In the genomic region with DNA sequence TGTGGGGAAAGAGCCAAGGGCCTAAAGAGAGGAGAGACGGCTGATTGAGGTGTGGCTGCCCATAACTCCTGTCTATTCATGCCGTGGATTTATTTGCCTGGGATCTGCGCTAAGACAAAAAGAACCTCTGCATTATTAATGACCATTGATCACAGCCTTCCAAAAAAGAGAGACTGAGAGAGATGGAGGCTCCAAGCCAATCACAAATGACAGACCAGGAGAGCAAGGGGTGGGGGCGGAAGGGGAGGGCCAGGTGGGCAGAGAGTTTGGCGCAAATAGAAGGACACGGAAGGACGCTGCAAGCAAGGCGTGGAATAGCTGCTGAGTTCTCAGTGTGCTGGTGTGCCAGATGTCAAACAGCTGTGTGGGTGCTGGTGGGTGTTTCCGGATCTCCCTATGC, we compare ENCODE assay signal across 9 mouse cellular contexts. TPM values are rescaled to one million over a fixed set of nuclear protein-coding genes. Genes with fewer than 3 reads are reported as not detected.
DNase-seq lines count a peak whose midpoint lies in the region; ATAC-seq and TF ChIP-seq lines count a peak whose summit lies in the region.
"Had no signal": no experiment of that assay in that cellular context is flagged by ENCODE, and none has a peak within 500 bp of the region (broad histone marks: within the 10 kb centered on the region; RNA-seq: fewer than 3 reads in every experiment).

A gene (plus strand): TSS at position 301 of the 400 bp plus-strand sequence.

- no peak within 1 kb of the TSS for H3K27ac ChIP-seq in heart, postnatal 0 days (ENCODE audit: low read depth)
- H3K27ac ChIP-seq in embryonic facial prominence, embryonic 11.5 days (replicated peaks; ENCODE audit: low read depth, low read length) = no peak within 1 kb of the TSS
- H3K27ac ChIP-seq in hindbrain, embryonic 16.5 days (ENCODE audit: low read depth, low read length) = no peak within 1 kb of the TSS
- H3K27ac ChIP-seq in midbrain, embryonic 14.5 days (replicated peaks; ENCODE audit: low read depth, low read length) = no peak within 1 kb of the TSS

- no peak for ATAC-seq in heart, postnatal 0 days (ENCODE audit: insufficient read depth, low read depth)
- ATAC-seq in embryonic facial prominence, embryonic 11.5 days (replicated peaks; ENCODE audit: insufficient number of reproducible peaks, low FRiP score, low TSS enrichment, low read depth) = no peak
- ATAC-seq in hindbrain, embryonic 16.5 days = no peak
- ATAC-seq in midbrain, embryonic 14.5 days (ENCODE audit: low FRiP score, low TSS enrichment) = no peak
- no peak for ATAC-seq in frontal cortex, adult (ENCODE audit: low TSS enrichment)

- H3K9ac ChIP-seq in heart, postnatal 0 days (replicated peaks; ENCODE audit: low read depth, low read length) = peak within 1 kb of the TSS; percentile 24; the same call in 1 of the 2 replicates
- H3K9ac ChIP-seq in embryonic facial prominence, embryonic 11.5 days (replicated peaks; ENCODE audit: low read length) = peak within 1 kb of the TSS; percentile 59
- peak within 1 kb of the TSS; percentile 64 for H3K9ac ChIP-seq in hindbrain, embryonic 16.5 days (ENCODE audit: low read depth, low read length)
- H3K9ac ChIP-seq in midbrain, embryonic 14.5 days (replicated peaks; ENCODE audit: low read length) = peak within 1 kb of the TSS; percentile 52

- peak within 1 kb of the TSS; percentile 76 for H3K4me2 ChIP-seq in heart, postnatal 0 days (ENCODE audit: low read depth, low read length)
- H3K4me2 ChIP-seq in embryonic facial prominence, embryonic 11.5 days (ENCODE audit: low read depth, low read length) = peak within 1 kb of the TSS; percentile 94
- H3K4me2 ChIP-seq in hindbrain, embryonic 16.5 days (ENCODE audit: low read length) = peak within 1 kb of the TSS; percentile 91
- H3K4me2 ChIP-seq in midbrain, embryonic 14.5 days (ENCODE audit: low read length) = peak within 1 kb of the TSS; percentile 75

- DNase-seq in heart, postnatal 0 days (ENCODE audit: low spot score) = no peak
- no peak for DNase-seq in heart, postnatal 10 days
- DNase-seq in embryonic facial prominence, embryonic 11.5 days (ENCODE audit: low spot score) = no peak
- no peak for DNase-seq in midbrain, embryonic 14.5 days
- no peak for DNase-seq in thymus, postnatal 14 days
- no peak for DNase-seq in B cell, adult 2 months

- H3K4me3 ChIP-seq in heart, postnatal 0 days (ENCODE audit: low read depth, low read length) = peak within 1 kb of the TSS; percentile 51
- peak within 1 kb of the TSS; percentile 43 for H3K4me3 ChIP-seq in embryonic facial prominence, embryonic 11.5 days (ENCODE audit: low read depth, low read length)
- H3K4me3 ChIP-seq in hindbrain, embryonic 16.5 days (ENCODE audit: low read length) = peak within 1 kb of the TSS; percentile 52
- peak within 1 kb of the TSS; percentile 40 for H3K4me3 ChIP-seq in midbrain, embryonic 14.5 days (replicated peaks; ENCODE audit: low read depth, low read length)

- WGBS in heart, postnatal 0 days = 76% methylated on average over 9 of the region's 9 CpGs
- WGBS in embryonic facial prominence, embryonic 11.5 days = 80% methylated on average over 9 of the region's 9 CpGs
- 70% methylated on average over 9 of the region's 9 CpGs for WGBS in hindbrain, embryonic 16.5 days
- 81% methylated on average over 9 of the region's 9 CpGs for WGBS in midbrain, embryonic 14.5 days

- TF ChIP-seq EP300 in heart, postnatal 0 days (IDR thresholded peaks at IDR 0.05; ENCODE audit: low read depth) = no peak

- intact Hi-C loops in heart, postnatal 10 days (cut with DNase I) = no loop called here

- no peak for TF ChIP-seq CTCF in heart, postnatal 0 days (IDR thresholded peaks at IDR 0.05; ENCODE audit: low read depth)

- H3K9me3 ChIP-seq in heart, postnatal 0 days (replicated peaks; ENCODE audit: control insufficient read depth, low read length) = no peaks in the 10 kb centered on the region
- no peaks in the 10 kb centered on the region for H3K9me3 ChIP-seq in embryonic facial prominence, embryonic 11.5 days (replicated peaks; ENCODE audit: control insufficient read depth, low read length)
- H3K9me3 ChIP-seq in hindbrain, embryonic 16.5 days (ENCODE audit: control insufficient read depth, low read length) = no peaks in the 10 kb centered on the region
- no peaks in the 10 kb centered on the region for H3K9me3 ChIP-seq in midbrain, embryonic 14.5 days (ENCODE audit: control insufficient read depth, low read length)
- H3K9me3 ChIP-seq: G1E had no signal

- no peaks in the 10 kb centered on the region for H3K36me3 ChIP-seq in heart, postnatal 0 days (replicated peaks; ENCODE audit: control insufficient read depth, insufficient read depth, low read length)
- H3K36me3 ChIP-seq in embryonic facial prominence, embryonic 11.5 days (replicated peaks; ENCODE audit: control insufficient read depth, insufficient read depth, low read depth, low read length) = no peaks in the 10 kb centered on the region
- no peaks in the 10 kb centered on the region for H3K36me3 ChIP-seq in hindbrain, embryonic 16.5 days (ENCODE audit: control insufficient read depth, insufficient read depth, low read length)
- H3K36me3 ChIP-seq in midbrain, embryonic 14.5 days (ENCODE audit: control insufficient read depth, insufficient read depth, low read length) = no peaks in the 10 kb centered on the region
- H3K36me3 ChIP-seq: G1E had no signal

- peaks cover 6% of the 10 kb centered on the region for H3K4me1 ChIP-seq in heart, postnatal 0 days (ENCODE audit: control insufficient read depth, insufficient read depth)
- H3K4me1 ChIP-seq in embryonic facial prominence, embryonic 11.5 days (ENCODE audit: control insufficient read depth, insufficient read depth, low read length) = no peaks in the 10 kb centered on the region; the same call in 1 of the 2 replicates
- H3K4me1 ChIP-seq in hindbrain, embryonic 16.5 days (ENCODE audit: control insufficient read depth, insufficient read depth, low read depth, low read length) = peaks cover 12% of the 10 kb centered on the region
- peaks cover 10% of the 10 kb centered on the region; the same call in 1 of the 2 replicates for H3K4me1 ChIP-seq in midbrain, embryonic 14.5 days (ENCODE audit: control insufficient read depth, insufficient read depth, low read length)

- peaks cover 59% of the 10 kb centered on the region for H3K27me3 ChIP-seq in heart, postnatal 0 days (ENCODE audit: control insufficient read depth, insufficient read depth, low read length)
- H3K27me3 ChIP-seq in embryonic facial prominence, embryonic 11.5 days (ENCODE audit: control insufficient read depth, insufficient read depth, low read length) = peaks cover 15% of the 10 kb centered on the region
- peaks cover 10% of the 10 kb centered on the region for H3K27me3 ChIP-seq in hindbrain, embryonic 16.5 days (replicated peaks; ENCODE audit: control insufficient read depth, insufficient read depth, low read length)
- peaks cover 15% of the 10 kb centered on the region for H3K27me3 ChIP-seq in midbrain, embryonic 14.5 days (ENCODE audit: control insufficient read depth, insufficient read depth, low read length)

RNA-seq across cellular contexts. Expression of the gene that starts here (rescaled TPM):
- not detected in 2 replicates for total RNA-seq in heart, postnatal 0 days (2014; rRNA removed; ENCODE audit: low replicate concordance)
- polyA plus RNA-seq in heart, postnatal 0 days (2015; fragmentation: Nextera tagmentation; extraction: Ambion mirVana) = not detected in 2 replicates
- total RNA-seq in heart, postnatal 10 days (2021) = not detected
- 0.11 and 0.47 TPM in 2 replicates for polyA plus RNA-seq in embryonic facial prominence, embryonic 11.5 days (2014; fragmentation: Nextera tagmentation; extraction: Ambion mirVana)
- polyA plus RNA-seq in hindbrain, embryonic 16.5 days (2015; fragmentation: Nextera tagmentation; extraction: Ambion mirVana) = 3.7 and 4.7 TPM in 2 replicates
- 0.86 and 1.3 TPM in 2 replicates for polyA plus RNA-seq in midbrain, embryonic 14.5 days (2014; fragmentation: Nextera tagmentation; extraction: Ambion mirVana)
- polyA plus RNA-seq: G1E had no signal
